Mouse (Mus musculus) embryonic facial prominence, embryonic 14.5 days (tissue): ENCODE results near the gene Olfr1337. TPM values are rescaled to one million over a fixed set of nuclear protein-coding genes. Genes with fewer than 3 reads are reported as not detected.
A peak's percentile ranks its signal among the peaks of the same experiment; 100 is the strongest.
"Not testable (repeated sequence)": the region's sequence is repeated elsewhere in the genome, so short reads cannot be mapped to it uniquely, and the experiment has no call there.

Source experiments
- ATAC-seq: fragments of 200-750 bp; cut with Nextera tagmentation; 2 replicates; pipeline ENCODE4 v1.8.0; 2017; ENCODE audit warnings: low read depth, moderate number of reproducible peaks, moderate TSS enrichment
- DNase-seq: peaks from one replicate; pipeline ENCODE4 v3.0.0-alpha.2; 2015; ENCODE audit warnings: low spot score
- H3K27ac ChIP-seq: fragments of 300-500 bp; sonication (generic); replicated peaks from 2 replicates; pipeline ENCODE4 v1.5.1; 2014; ENCODE audit warnings: low read depth, mild to moderate bottlenecking, low read length, moderate library complexity
- H3K27me3 ChIP-seq: fragments of 300-500 bp; sonication (generic); replicated peaks from 2 replicates; pipeline ENCODE4 v1.6.1; 2014; ENCODE audit warnings: low read length; ENCODE audit not compliant: control insufficient read depth, insufficient read depth
- H3K36me3 ChIP-seq: fragments of 300-500 bp; sonication (generic); 2 replicates; pipeline ENCODE4 v1.6.1; 2014; ENCODE audit warnings: low read length, mixed read lengths; ENCODE audit not compliant: control insufficient read depth, insufficient read depth
- H3K4me1 ChIP-seq: fragments of 300-500 bp; sonication (generic); 2 replicates; pipeline ENCODE4 v1.6.1; 2014; ENCODE audit warnings: antibody characterized with exemption, low read length; ENCODE audit not compliant: control insufficient read depth, insufficient read depth
- H3K4me2 ChIP-seq: fragments of 300-500 bp; sonication (generic); 2 replicates; pipeline ENCODE4 v1.6.1; 2014; ENCODE audit warnings: low read depth, mild to moderate bottlenecking, low read length, moderate library complexity, mixed read lengths
- H3K4me3 ChIP-seq: fragments of 300-500 bp; sonication (generic); 2 replicates; pipeline ENCODE4 v1.5.1; 2014; ENCODE audit warnings: low read depth, mild to moderate bottlenecking, low read length
- H3K9ac ChIP-seq: fragments of 300-500 bp; sonication (generic); 2 replicates; pipeline ENCODE4 v1.6.1; 2014; ENCODE audit warnings: low read depth, mild to moderate bottlenecking, low read length, moderate library complexity, mixed read lengths
- H3K9me3 ChIP-seq: fragments of 300-500 bp; sonication (generic); 2 replicates; pipeline ENCODE4 v1.6.1; 2016; ENCODE audit warnings: low read length; ENCODE audit not compliant: control insufficient read depth
- WGBS: fragments of 180-500 bp; shearing (Covaris S2); extraction: QIAGEN DNeasy Blood & Tissue Kit; methylation state at CpG from one replicate; pipeline ENCODE4 v1.1.7; 2014; 5-methylcytosine and 5-hydroxymethylcytosine counted together
- polyA plus RNA-seq: library from polyadenylated mRNA; unstranded; fragments of >200 nt; fragmentation: Nextera tagmentation; extraction: Ambion mirVana; gene quantifications from 2 replicates; pipeline ENCODE4 v1.2.1, GENCODE M21; 2014

Gene Olfr1337
- not detected in 2 replicates for polyA plus RNA-seq

DNA sequence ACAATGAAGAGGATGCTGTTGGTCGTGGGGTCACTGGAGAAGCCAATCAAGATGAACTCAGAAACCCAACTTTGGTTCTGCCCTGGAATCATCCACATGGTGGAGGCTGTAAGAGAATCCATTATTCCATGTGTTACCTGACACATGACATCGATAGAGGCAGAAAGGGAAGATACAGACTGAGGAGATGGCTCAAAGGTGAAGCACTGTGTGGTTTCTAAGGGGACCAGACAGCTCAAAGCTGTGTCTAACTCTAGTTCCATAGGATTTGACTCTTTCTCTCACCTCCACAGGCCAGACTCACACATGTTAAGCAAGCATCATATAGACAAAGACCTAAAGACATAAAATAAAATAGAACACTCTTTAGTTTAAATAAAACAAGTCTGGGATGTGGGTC is at the start of gene Olfr1337:
Gene Olfr1337 (minus strand): TSS at position 101 of the 400 bp plus-strand sequence.
- ATAC-seq (no peak), DNase-seq (no peak)
- no peak within 1 kb of the TSS for H3K9ac ChIP-seq
- H3K36me3 ChIP-seq = no peaks in the 10 kb centered on the region
- H3K27ac ChIP-seq = no peak within 1 kb of the TSS
- no peaks in the 10 kb centered on the region for H3K27me3 ChIP-seq
- 88% methylated on average over 2 of the region's 2 CpGs for WGBS
- H3K4me2 ChIP-seq = no peak within 1 kb of the TSS
- no peaks in the 10 kb centered on the region for H3K4me1 ChIP-seq
- H3K9me3 ChIP-seq = no peaks in the 10 kb centered on the region
- no peak within 1 kb of the TSS for H3K4me3 ChIP-seq

DNA sequence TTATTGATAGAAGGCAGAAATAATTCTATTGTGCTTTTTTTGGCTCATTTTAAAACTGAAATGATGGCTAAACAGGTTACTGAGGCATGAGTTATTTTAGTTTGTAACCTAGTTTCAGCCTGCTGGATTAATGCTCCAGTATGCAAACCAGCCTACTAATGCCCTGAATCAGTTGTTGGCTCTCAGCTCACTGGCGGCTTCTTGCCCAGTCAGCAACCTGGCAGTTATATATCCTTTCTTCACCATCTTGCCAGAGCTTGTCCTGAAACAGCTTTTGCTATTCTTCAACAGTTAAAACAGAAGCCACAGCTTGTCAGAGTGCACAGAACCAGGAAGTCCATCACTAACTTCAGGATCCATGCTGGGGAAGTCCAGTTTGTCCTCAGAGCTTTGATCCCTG is 36.5 kb upstream of the Olfr1337 start:
- Histone ChIP-seq H3K27ac (no peak overlapping the region), H3K4me1 (no peaks in the 10 kb centered on the region), H3K4me3 (no peak overlapping the region), H3K9me3 (no peaks in the 10 kb centered on the region), H3K9ac (no peak overlapping the region), H3K36me3 (no peaks in the 10 kb centered on the region), H3K4me2 (no peak overlapping the region), H3K27me3 (no peaks in the 10 kb centered on the region)
- 96% methylated on average over 1 of the region's 1 CpGs for WGBS
- DNase-seq (no peak), ATAC-seq (no peak)

DNA sequence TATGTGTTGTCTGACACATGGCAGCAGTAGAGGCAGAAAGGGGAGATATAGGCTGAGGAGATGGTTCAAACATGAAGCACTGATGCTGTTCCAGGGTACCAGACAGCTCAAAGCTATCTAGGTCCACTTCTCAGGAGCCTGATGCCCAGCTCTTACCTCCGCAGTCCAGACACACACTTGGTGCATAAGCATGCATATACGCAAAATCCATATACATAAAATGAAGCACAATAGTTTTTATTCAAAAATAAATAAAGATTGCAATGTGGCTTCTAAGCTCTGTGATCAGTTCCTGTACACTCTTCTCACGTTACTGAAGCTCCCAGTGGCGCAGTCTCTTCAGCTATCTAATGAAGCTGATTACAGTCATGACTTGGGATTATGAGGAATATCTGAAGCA is 27.5 kb upstream of the Olfr1337 start, which contains the start of gene Olfr1335:
Gene Olfr1335 (minus strand): TSS at position 101 of the 400 bp plus-strand sequence.
- ATAC-seq = no peak
- Histone ChIP-seq H3K4me1 (no peaks in the 10 kb centered on the region), H3K9me3 (no peaks in the 10 kb centered on the region), H3K4me2 (no peak within 1 kb of the TSS), H3K36me3 (no peaks in the 10 kb centered on the region), H3K4me3 (no peak within 1 kb of the TSS), H3K27me3 (no peaks in the 10 kb centered on the region), H3K27ac (no peak within 1 kb of the TSS), H3K9ac (no peak within 1 kb of the TSS)
- 89% methylated on average over 4 of the region's 4 CpGs for WGBS
- DNase-seq = no peak

DNA sequence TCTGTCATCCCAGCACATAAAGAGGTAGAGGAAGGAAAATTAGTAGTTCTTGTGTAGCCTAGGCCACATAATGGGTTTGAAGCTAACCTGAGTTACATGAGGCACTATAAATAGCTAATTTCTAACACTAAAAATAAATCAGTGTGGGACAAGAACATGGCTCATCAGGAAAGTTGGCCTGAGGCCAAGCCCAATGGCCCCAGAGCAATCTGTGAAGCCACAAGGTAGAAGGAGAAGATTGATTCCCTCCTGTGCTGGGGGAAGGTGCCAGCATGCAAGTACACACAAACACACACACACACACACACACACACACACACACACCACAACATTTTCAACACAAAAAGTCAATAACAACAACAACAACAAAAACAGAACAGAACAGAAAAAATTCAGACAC is 10.4 kb upstream of the Olfr1337 start:
- H3K4me3 ChIP-seq, H3K36me3 ChIP-seq, H3K27ac ChIP-seq, ATAC-seq, H3K9ac ChIP-seq, H3K9me3 ChIP-seq, H3K27me3 ChIP-seq, H3K4me2 ChIP-seq, H3K4me1 ChIP-seq: not testable (repeated sequence)
- peak; percentile 1 for DNase-seq

DNA sequence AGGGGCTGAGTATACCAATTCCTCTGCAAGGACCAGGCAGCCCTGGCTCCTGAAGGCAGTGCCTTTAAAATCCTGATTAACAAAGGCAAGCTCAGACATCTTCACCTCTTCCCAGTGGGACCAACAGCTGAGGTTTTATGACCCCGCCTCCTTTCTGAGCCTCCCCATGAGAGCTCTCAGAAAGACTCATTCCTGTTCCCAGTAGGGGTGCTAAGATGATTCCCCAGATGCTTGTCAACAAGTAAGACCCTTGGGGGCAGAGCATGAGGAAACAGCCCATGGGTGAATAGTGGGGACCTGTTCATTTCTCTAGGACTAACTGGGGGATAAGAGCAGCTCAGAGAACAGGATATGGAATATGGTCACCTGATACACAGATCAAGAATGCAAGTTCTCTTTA is 23.7 kb downstream of the Olfr1337 start, which contains the start of gene Olfr1338:
Gene Olfr1338 (minus strand): TSS at position 101 of the 400 bp plus-strand sequence.
- Histone ChIP-seq H3K4me1 (no peaks in the 10 kb centered on the region), H3K27me3 (no peaks in the 10 kb centered on the region), H3K4me3 (no peak within 1 kb of the TSS), H3K36me3 (no peaks in the 10 kb centered on the region), H3K9ac (no peak within 1 kb of the TSS), H3K9me3 (no peaks in the 10 kb centered on the region), H3K4me2 (no peak within 1 kb of the TSS), H3K27ac (no peak within 1 kb of the TSS)
- 87% methylated on average over 1 of the region's 1 CpGs for WGBS
- ATAC-seq (no peak), DNase-seq (no peak)

DNA sequence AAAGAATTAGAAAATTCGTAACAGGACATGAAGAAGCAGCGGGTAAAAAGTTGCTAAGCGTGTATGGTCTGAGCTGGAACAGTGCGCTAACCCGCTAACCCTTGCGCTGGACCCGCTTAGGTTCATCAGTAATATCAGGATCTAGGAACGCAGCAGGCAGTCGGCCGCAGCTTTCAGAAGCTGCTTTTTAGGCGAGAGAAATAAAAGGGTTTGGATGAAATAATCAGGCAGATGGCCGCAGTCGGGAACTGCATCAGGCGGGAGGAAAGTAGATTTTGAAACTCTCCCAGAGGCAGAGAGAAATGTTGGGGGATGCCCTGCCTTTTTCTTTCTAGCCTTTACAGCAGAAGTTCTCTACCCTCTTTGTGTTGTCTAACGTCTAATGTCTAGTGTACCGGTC is 40.5 kb downstream of the Olfr1337 start:
- Histone ChIP-seq H3K4me2 (no peak overlapping the region), H3K4me3 (no peak overlapping the region), H3K4me1 (no peaks in the 10 kb centered on the region), H3K9me3 (0 out of 2 replicates have a peak, but pooled peaks cover 2% of the 10 kb centered on the region), H3K36me3 (no peaks in the 10 kb centered on the region), H3K27me3 (peaks cover 33% of the 10 kb centered on the region), H3K27ac (no peak overlapping the region), H3K9ac (no peak overlapping the region)
- WGBS = 7% methylated on average over 16 of the region's 16 CpGs
- no peak for ATAC-seq
- no peak for DNase-seq

DNA sequence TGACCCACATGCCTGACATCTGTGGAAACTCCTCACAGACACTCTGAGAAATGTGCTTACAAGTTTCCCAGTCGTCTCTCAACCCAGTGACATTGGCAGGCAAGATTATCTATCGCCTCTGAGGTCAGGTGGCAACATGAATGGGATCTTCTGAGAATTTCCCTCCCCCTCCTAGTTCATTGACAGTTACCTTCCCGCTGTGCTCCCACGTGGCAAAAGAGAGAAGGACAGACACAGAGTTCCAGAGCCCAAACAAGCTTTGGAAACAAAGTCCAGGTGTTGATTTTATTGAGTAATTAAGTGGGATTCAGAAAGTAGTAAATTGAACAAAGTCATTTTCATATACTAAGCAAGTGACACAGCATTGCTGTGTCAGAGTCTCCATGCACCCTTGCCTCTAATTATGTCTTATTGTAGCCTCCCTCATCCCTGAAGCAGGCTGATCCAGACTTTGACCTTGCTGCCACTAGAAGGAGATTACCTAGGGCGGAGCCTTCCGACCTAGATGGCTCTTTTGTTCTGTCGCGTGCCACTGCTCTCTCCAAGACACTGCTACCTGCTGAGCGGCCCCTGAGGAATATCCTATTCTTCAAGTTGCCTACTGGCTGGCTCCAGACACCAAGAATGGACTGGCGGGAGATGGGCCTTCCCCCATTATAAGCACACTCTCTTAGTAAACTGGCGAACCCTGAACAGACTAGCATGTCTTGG is 41.2 kb downstream of the Olfr1337 start:
- no peak for DNase-seq
- H3K9ac ChIP-seq = no peak overlapping the region
- 0 out of 2 replicates have a peak, but pooled peaks cover 2% of the 10 kb centered on the region for H3K9me3 ChIP-seq
- ATAC-seq = no peak
- H3K4me3 ChIP-seq = no peak overlapping the region
- H3K4me2 ChIP-seq = no peak overlapping the region
- WGBS = 5% methylated on average over 11 of the region's 11 CpGs
- no peaks in the 10 kb centered on the region for H3K36me3 ChIP-seq
- no peaks in the 10 kb centered on the region for H3K4me1 ChIP-seq
- no peak overlapping the region for H3K27ac ChIP-seq
- H3K27me3 ChIP-seq = peaks cover 33% of the 10 kb centered on the region

DNA sequence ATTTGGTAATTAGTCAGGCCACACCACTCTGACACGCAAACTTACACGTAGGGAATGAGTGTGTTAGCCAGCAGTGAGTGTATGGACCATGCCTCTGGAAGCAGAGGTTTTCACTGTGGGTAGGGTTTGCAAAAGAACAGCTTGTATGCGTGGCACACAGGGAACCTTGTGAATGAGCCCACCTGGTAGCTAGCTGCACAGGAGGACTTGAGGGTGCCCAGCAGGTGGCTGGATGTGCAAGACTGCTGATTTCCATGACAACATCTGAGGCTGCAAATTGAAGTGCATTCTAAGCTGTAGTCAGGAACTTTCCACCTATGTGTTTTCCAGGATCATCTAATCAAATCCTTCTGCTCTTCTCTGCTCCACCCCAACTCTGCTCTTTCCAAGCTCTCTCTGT is 42.8 kb downstream of the Olfr1337 start:
- Histone ChIP-seq H3K4me2 (no peak overlapping the region), H3K9ac (no peak overlapping the region), H3K4me1 (no peaks in the 10 kb centered on the region), H3K36me3 (no peaks in the 10 kb centered on the region), H3K27ac (no peak overlapping the region), H3K27me3 (peaks cover 33% of the 10 kb centered on the region), H3K9me3 (no peaks in the 10 kb centered on the region), H3K4me3 (no peak overlapping the region)
- no peak for DNase-seq
- WGBS = 71% methylated on average over 3 of the region's 3 CpGs
- no peak for ATAC-seq

DNA sequence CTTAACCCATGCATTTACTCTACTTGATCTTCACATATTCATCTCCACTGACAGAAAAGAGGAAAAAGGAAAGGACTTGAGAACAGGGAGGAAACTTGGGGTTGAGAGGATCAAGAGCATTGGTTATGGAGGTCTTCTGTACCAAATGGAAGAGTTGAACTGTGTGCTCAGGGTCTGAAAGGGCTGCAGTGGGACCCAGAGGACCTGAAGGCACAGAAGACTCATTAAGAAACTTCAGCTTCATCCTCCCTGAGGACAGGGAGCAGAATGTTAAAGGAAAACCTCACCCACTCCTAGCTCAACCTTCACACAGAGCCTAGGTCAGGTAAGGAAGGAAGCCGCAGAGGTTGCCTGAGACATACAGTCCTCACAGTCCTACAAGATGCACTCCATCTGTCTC is 50.5 kb downstream of the Olfr1337 start, which contains the start of gene Olfr1339:
Gene Olfr1339 (plus strand): TSS at position 301 of the 400 bp plus-strand sequence.
- no peak for DNase-seq
- Histone ChIP-seq H3K27ac (no peak within 1 kb of the TSS), H3K9me3 (no peaks in the 10 kb centered on the region), H3K27me3 (no peaks in the 10 kb centered on the region), H3K4me3 (no peak within 1 kb of the TSS), H3K9ac (no peak within 1 kb of the TSS), H3K4me2 (no peak within 1 kb of the TSS), H3K36me3 (no peaks in the 10 kb centered on the region), H3K4me1 (no peaks in the 10 kb centered on the region)
- no peak for ATAC-seq
- WGBS = 100% methylated on average over 1 of the region's 1 CpGs
